Mouse (Mus musculus): ENCODE measurements at regions not wholly inside any gene's neighbourhood (a gene's known extent, or its start where the extent isn't known, plus 50 kb on each side); places are given as distances from the start of the nearest gene placed in this dataset.

DNA sequence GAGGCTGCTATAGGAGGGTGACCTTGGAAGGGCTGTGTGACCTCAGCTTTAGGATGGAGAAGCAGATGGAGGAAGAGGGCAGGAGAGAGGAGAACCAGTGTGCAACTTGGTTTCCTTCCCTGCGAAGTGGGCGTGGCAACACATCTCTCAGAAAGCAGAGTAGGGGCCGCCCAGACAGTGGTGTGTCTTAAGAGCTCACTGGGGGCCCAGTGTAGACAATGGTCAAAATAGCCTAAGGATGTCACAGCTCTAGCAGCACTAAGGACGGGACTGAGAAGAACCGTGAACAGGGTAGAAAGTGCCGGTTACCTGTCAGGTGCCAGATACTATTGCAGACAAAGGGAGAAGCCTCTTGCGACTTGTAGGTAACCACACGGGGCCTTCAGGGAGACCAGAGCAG lies 125.2 kb downstream of the Tfap2c start:
- 67% methylated on average over 8 of the region's 8 CpGs for WGBS
- Histone ChIP-seq H3K9ac (ENCODE audit: low read depth, low read length) (no peak overlapping the region), H3K27ac (ENCODE audit: low read depth, low read length) (no peak overlapping the region), H3K36me3 (ENCODE audit: control insufficient read depth, insufficient read depth, low read length) (no peaks in the 10 kb centered on the region), H3K27me3 (replicated peaks; ENCODE audit: control insufficient read depth, insufficient read depth, low read length) (no peaks in the 10 kb centered on the region; the same call in 1 of the 2 replicates), H3K4me3 (ENCODE audit: low read depth, low read length) (no peak overlapping the region), H3K4me2 (no peak overlapping the region), H3K9me3 (ENCODE audit: control insufficient read depth, low read length) (no peaks in the 10 kb centered on the region), H3K4me1 (replicated peaks; ENCODE audit: control insufficient read depth, insufficient read depth, low read length) (no peaks in the 10 kb centered on the region)
- ATAC-seq (replicated peaks; ENCODE audit: low FRiP score) (no peak), DNase-seq (ENCODE audit: low spot score) (no peak)

DNA sequence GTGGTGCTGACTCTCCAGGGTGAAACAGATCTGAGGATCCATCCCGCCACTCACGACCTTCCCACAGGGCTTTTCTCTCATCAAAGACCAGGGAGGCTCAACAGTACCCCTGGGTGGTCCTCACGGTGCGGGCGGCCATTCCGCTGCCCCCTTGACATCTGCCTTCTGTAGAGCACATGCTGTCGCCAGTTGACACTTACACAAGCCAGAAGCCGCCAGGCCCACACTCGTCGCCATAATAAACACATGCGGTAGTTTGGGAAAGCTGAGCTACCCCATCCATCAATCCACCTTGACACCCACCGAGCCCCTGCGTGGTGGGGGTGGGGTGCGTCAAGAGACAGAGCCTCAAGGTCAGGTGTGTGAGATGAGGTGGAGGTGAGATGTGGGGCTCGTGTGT lies 125.7 kb downstream of the Tfap2c start:
- ATAC-seq (replicated peaks; ENCODE audit: low FRiP score) = no peak
- WGBS = 46% methylated on average over 15 of the region's 15 CpGs
- DNase-seq (ENCODE audit: low spot score) = no peak

DNA sequence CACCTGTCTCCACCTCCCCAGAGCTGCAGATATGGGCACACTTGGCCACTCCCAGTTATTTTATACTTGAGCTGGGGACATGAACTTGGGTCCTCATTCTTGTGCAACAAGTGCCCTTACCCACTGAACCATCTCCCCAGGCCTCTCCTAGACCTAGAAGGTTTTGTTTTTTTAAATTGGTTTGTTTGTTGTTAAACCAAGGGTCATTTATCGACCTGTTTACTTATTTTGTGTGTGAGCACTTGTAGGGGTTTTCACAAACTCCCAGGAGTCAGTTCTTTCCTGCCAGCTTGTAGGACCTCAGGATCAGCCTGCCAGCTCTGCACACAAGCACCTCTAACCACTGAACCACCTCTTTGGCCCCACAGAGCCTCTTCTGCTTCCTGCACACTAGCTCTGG lies 140.8 kb downstream of the Tfap2c start:
- Histone ChIP-seq H3K9ac (ENCODE audit: low read depth, low read length) (no peak overlapping the region), H3K27ac (ENCODE audit: low read depth, low read length) (no peak overlapping the region), H3K27me3 (replicated peaks; ENCODE audit: control insufficient read depth, insufficient read depth, low read length) (no peaks in the 10 kb centered on the region), H3K9me3 (ENCODE audit: control insufficient read depth, low read length) (peaks cover 3% of the 10 kb centered on the region; the same call in 1 of the 2 replicates), H3K36me3 (ENCODE audit: control insufficient read depth, insufficient read depth, low read length) (no peaks in the 10 kb centered on the region), H3K4me3 (ENCODE audit: low read depth, low read length) (no peak overlapping the region), H3K4me1 (replicated peaks; ENCODE audit: control insufficient read depth, insufficient read depth, low read length) (no peaks in the 10 kb centered on the region), H3K4me2 (no peak overlapping the region)
- ATAC-seq (replicated peaks; ENCODE audit: low FRiP score) (no peak), DNase-seq (ENCODE audit: low spot score) (no peak)
- 65% methylated on average over 1 of the region's 1 CpGs for WGBS

More for the DNA sequence above, 125.7 kb downstream of the Tfap2c start:
- Histone ChIP-seq H3K4me1 (replicated peaks; ENCODE audit: control insufficient read depth, insufficient read depth, low read length) (no peaks in the 10 kb centered on the region), H3K27ac (ENCODE audit: low read depth, low read length) (no peak overlapping the region), H3K9me3 (ENCODE audit: control insufficient read depth, low read length) (no peaks in the 10 kb centered on the region), H3K4me3 (ENCODE audit: low read depth, low read length) (no peak overlapping the region), H3K27me3 (replicated peaks; ENCODE audit: control insufficient read depth, insufficient read depth, low read length) (no peaks in the 10 kb centered on the region; the same call in 1 of the 2 replicates), H3K9ac (ENCODE audit: low read depth, low read length) (no peak overlapping the region), H3K36me3 (ENCODE audit: control insufficient read depth, insufficient read depth, low read length) (no peaks in the 10 kb centered on the region), H3K4me2 (no peak overlapping the region)

DNA sequence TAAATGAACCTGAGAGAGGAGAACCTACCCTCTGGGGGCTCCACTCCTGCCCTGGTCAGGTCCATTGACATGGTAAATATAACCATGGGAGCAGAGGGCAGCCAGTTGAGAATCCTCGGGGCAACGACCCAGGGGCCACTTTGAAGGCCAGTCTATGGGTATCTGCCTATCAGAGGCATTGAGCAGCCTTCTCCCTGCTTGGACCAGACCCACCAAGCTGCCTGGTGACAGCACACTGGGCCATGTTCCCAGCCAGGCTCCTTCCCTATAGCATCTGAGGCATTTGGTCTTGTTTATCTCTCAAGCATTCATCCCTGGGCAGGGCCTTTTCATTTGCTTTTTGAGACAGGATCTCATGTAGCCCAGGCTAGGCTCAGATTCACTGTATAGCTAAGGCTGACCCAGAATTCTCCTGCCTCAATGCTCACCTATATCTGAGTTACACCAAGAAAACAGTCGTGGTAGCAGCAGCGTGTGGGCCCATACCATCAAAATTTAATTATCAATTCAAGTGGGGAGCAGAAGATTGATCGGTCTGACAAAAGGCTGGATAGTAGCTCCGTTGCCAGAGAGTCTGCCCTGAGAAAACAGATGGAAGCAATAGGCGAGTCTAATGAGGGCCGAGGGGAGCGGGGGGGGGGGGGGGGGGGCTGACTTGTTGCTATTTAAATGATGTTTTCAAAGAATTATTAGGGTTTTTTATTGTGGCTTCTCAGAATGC lies 141.7 kb downstream of the Tfap2c start:
- WGBS = 74% methylated on average over 9 of the region's 9 CpGs
- Histone ChIP-seq H3K36me3 (ENCODE audit: control insufficient read depth, insufficient read depth, low read length) (no peaks in the 10 kb centered on the region), H3K27me3 (replicated peaks; ENCODE audit: control insufficient read depth, insufficient read depth, low read length) (no peaks in the 10 kb centered on the region), H3K4me2 (no peak overlapping the region), H3K27ac (ENCODE audit: low read depth, low read length) (no peak overlapping the region), H3K9me3 (ENCODE audit: control insufficient read depth, low read length) (peaks cover 3% of the 10 kb centered on the region; the same call in 1 of the 2 replicates), H3K4me1 (replicated peaks; ENCODE audit: control insufficient read depth, insufficient read depth, low read length) (no peaks in the 10 kb centered on the region), H3K4me3 (ENCODE audit: low read depth, low read length) (no peak overlapping the region), H3K9ac (ENCODE audit: low read depth, low read length) (no peak overlapping the region)
- no peak for ATAC-seq (replicated peaks; ENCODE audit: low FRiP score)
- DNase-seq (ENCODE audit: low spot score) = no peak

DNA sequence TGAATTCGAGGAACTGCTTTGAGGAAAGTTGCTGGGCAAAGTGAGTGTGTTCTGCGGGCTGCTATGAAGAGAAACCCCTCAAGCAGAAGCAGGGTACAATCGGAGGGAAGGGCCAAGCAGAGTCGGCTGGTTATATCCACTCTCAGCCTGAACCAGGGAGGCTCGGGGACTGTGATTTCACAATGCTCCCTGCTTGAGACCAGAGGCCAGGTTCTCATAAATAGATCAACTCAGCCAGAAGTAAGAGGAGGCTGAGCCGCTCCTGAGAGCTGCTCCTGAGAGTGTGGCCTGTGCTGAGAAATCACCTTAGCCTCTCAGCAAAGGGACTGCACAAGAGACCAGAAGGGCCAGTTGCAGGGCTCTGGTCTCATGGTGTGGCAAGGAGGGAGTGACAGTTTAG lies 149.6 kb downstream of the Tfap2c start:
- no peaks in the 10 kb centered on the region for H3K9me3 ChIP-seq (ENCODE audit: control insufficient read depth, low read length)
- H3K9ac ChIP-seq (ENCODE audit: low read depth, low read length) = no peak overlapping the region
- DNase-seq (ENCODE audit: low spot score) = no peak
- H3K27ac ChIP-seq (ENCODE audit: low read depth, low read length) = no peak overlapping the region
- H3K36me3 ChIP-seq (ENCODE audit: control insufficient read depth, insufficient read depth, low read length) = no peaks in the 10 kb centered on the region
- ATAC-seq (replicated peaks; ENCODE audit: low FRiP score) = no peak
- no peaks in the 10 kb centered on the region for H3K4me1 ChIP-seq (replicated peaks; ENCODE audit: control insufficient read depth, insufficient read depth, low read length)
- 75% methylated on average over 6 of the region's 6 CpGs for WGBS
- H3K4me3 ChIP-seq (ENCODE audit: low read depth, low read length) = no peak overlapping the region
- H3K27me3 ChIP-seq (replicated peaks; ENCODE audit: control insufficient read depth, insufficient read depth, low read length) = no peaks in the 10 kb centered on the region
- no peak overlapping the region for H3K4me2 ChIP-seq

DNA sequence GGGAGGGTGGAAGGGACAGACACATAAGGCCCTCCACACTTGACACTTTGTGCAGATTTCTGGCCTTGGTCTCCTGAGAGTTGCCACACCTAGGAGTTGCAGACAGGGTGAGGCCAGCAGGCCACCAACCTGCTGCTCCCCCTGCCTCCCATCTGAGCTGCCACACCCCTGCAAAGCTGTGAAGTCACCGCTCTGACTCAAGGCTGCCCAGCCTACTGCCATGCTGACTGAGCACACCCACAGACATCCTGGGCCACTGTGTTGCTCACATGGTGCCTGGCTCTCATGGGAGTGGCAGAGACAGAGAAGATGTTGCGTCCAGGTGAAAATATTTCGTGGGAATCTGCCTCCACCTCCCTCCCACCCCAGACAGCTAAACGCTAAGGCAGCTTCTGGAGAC lies 150.3 kb downstream of the Tfap2c start:
- Histone ChIP-seq H3K4me3 (ENCODE audit: low read depth, low read length) (no peak overlapping the region), H3K27me3 (replicated peaks; ENCODE audit: control insufficient read depth, insufficient read depth, low read length) (no peaks in the 10 kb centered on the region), H3K4me2 (no peak overlapping the region), H3K4me1 (replicated peaks; ENCODE audit: control insufficient read depth, insufficient read depth, low read length) (no peaks in the 10 kb centered on the region), H3K36me3 (ENCODE audit: control insufficient read depth, insufficient read depth, low read length) (no peaks in the 10 kb centered on the region), H3K9me3 (ENCODE audit: control insufficient read depth, low read length) (no peaks in the 10 kb centered on the region), H3K9ac (ENCODE audit: low read depth, low read length) (no peak overlapping the region), H3K27ac (ENCODE audit: low read depth, low read length) (no peak overlapping the region)
- 77% methylated on average over 4 of the region's 4 CpGs for WGBS
- no peak for DNase-seq (ENCODE audit: low spot score)
- no peak for ATAC-seq (replicated peaks; ENCODE audit: low FRiP score)

DNA sequence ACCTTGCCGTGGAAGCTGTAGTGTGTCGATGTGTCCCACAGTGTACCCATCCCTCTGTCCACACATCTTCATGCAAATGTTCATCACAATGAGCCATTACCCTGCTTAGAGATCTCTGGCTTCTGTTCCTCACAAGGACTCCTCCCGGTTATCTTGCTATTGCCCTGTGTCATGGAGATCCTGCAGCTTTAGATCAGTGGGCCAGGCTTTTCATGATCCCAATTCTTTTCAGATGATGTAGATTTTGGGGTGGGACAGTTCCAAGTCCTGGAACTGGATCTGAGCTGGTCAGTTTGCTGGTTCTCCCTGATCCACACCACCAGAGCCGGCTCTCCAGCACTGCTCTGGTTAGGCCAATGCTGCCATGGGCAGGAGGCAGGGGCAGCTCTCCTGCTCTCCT lies 161.2 kb downstream of the Tfap2c start:
- Histone ChIP-seq H3K4me1 (replicated peaks; ENCODE audit: control insufficient read depth, insufficient read depth, low read length) (no peaks in the 10 kb centered on the region), H3K36me3 (ENCODE audit: control insufficient read depth, insufficient read depth, low read length) (no peaks in the 10 kb centered on the region), H3K4me3 (ENCODE audit: low read depth, low read length) (no peak overlapping the region), H3K4me2 (no peak overlapping the region), H3K9ac (ENCODE audit: low read depth, low read length) (no peak overlapping the region), H3K27me3 (replicated peaks; ENCODE audit: control insufficient read depth, insufficient read depth, low read length) (no peaks in the 10 kb centered on the region), H3K9me3 (ENCODE audit: control insufficient read depth, low read length) (no peaks in the 10 kb centered on the region), H3K27ac (ENCODE audit: low read depth, low read length) (no peak overlapping the region)
- WGBS = 73% methylated on average over 4 of the region's 4 CpGs
- DNase-seq (ENCODE audit: low spot score) (no peak), ATAC-seq (replicated peaks; ENCODE audit: low FRiP score) (no peak)

DNA sequence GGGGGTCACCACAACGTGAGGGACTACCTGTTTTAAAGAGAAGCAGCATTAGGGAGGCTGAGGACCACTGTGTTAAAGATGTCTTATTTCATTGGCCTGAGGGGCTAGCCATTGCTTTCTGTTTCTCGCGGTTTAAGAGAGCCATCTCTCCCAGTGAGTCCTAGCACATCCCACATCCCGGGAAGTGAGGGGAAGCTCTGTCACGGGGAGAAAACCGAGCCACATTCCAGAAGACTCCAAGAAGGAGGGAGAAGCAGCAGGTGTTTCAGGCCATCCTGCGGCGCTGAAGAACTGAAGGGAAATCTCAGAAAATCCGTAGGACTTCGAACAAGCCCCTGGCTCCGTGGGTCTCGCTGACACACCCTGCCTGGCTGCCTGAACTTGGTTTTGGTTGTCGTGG lies 177.3 kb downstream of the Tfap2c start:
- no peak overlapping the region for H3K9ac ChIP-seq (ENCODE audit: low read depth, low read length)
- no peaks in the 10 kb centered on the region; the same call in 1 of the 2 replicates for H3K4me1 ChIP-seq (replicated peaks; ENCODE audit: control insufficient read depth, insufficient read depth, low read length)
- no peaks in the 10 kb centered on the region for H3K9me3 ChIP-seq (ENCODE audit: control insufficient read depth, low read length)
- H3K4me2 ChIP-seq = no peak overlapping the region
- H3K27ac ChIP-seq (ENCODE audit: low read depth, low read length) = no peak overlapping the region
- 9% methylated on average over 13 of the region's 13 CpGs for WGBS
- H3K4me3 ChIP-seq (ENCODE audit: low read depth, low read length) = no peak overlapping the region
- ATAC-seq (replicated peaks; ENCODE audit: low FRiP score) (no peak), DNase-seq (ENCODE audit: low spot score) (no peak)
- H3K27me3 ChIP-seq (replicated peaks; ENCODE audit: control insufficient read depth, insufficient read depth, low read length) = peaks cover 59% of the 10 kb centered on the region
- H3K36me3 ChIP-seq (ENCODE audit: control insufficient read depth, insufficient read depth, low read length) = no peaks in the 10 kb centered on the region

DNA sequence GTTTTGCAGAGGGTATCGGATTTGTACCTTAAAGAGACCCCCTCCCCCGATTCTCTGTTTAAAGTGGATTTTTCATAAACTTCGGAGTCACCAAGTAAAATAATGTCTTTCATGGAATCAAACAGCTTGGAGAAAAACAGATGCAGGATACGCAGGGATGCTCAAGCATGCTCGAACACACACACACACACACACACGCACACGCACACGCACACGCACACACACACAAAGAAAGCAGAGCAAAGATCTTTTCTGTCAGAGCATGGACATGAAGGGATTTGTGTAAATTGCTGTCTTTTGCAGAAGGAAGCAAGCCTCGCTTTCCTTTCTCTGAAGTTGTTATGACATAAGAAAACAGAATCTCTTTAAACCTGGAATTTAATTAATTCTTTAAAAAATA lies 178.2 kb downstream of the Tfap2c start:
- Histone ChIP-seq H3K4me1 (replicated peaks; ENCODE audit: control insufficient read depth, insufficient read depth, low read length) (no peaks in the 10 kb centered on the region; the same call in 1 of the 2 replicates), H3K4me2 (no peak overlapping the region), H3K36me3 (ENCODE audit: control insufficient read depth, insufficient read depth, low read length) (no peaks in the 10 kb centered on the region), H3K27me3 (replicated peaks; ENCODE audit: control insufficient read depth, insufficient read depth, low read length) (peaks cover 68% of the 10 kb centered on the region), H3K4me3 (ENCODE audit: low read depth, low read length) (no peak overlapping the region), H3K9me3 (ENCODE audit: control insufficient read depth, low read length) (no peaks in the 10 kb centered on the region), H3K27ac (ENCODE audit: low read depth, low read length) (no peak overlapping the region), H3K9ac (ENCODE audit: low read depth, low read length) (no peak overlapping the region)
- DNase-seq (ENCODE audit: low spot score) (no peak), ATAC-seq (replicated peaks; ENCODE audit: low FRiP score) (no peak)
- WGBS = 46% methylated on average over 10 of the region's 10 CpGs
